Mouse (Mus musculus): ENCODE results near the gene Acp6.

DNA sequence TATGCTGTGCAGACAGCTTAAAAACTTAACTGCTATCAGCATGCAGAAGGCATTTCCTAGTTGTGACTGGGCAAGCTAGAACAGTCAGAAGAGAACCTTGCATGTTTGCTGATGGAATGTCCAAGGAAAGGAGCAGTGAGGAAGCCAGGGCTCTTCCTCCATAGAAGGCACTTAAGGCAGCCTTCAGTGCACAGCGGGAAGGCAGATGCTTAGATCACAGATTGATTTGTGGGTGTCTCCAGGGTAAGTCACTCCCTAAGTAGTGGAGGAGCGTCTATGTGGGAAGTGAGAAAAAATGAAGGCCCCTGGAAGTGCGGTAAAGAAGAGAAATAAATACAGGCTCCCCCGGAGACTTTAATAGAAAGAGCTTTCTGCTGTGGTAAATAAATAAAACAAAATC is 40.7 kb downstream of the Acp6 start:
- TF ChIP-seq EP300 (IDR thresholded peaks at IDR 0.05; ENCODE audit: low read depth in 1 of 2, low read length in 2 of 2) (no peak), SMC3 (IDR thresholded peaks at IDR 0.05; ENCODE audit: low read depth, low read length) (no peak), POLR2A (IDR thresholded peaks at IDR 0.05; ENCODE audit: control insufficient read depth in 1 of 2, insufficient read depth in 1 of 2, low read depth in 1 of 2, low read length in 2 of 2, poor library complexity in 1 of 2) (no peak), MEF2A (IDR thresholded peaks at IDR 0.05; ENCODE audit: extremely low read depth, insufficient replicate concordance, low read depth, low read length, poor library complexity, severe bottlenecking) (no peak), GABPA (IDR thresholded peaks at IDR 0.05; ENCODE audit: low read depth, low read length) (no peak), TCF12 (IDR thresholded peaks at IDR 0.05; ENCODE audit: low read depth, low read length) (no peak), CTCF (IDR thresholded peaks at IDR 0.05 in 2 of 3, conservative IDR thresholded peaks at IDR 0.05 in 1 of 3; ENCODE audit: control insufficient read depth in 1 of 3, insufficient read depth in 1 of 3, low read depth in 2 of 3, low read length in 3 of 3, poor library complexity in 1 of 3, severe bottlenecking in 1 of 3) (no peak), ETS1 (IDR thresholded peaks at IDR 0.05; ENCODE audit: low read depth, low read length) (no peak)

All from MEL (cell line).